Mouse (Mus musculus) spleen, adult 2 months (tissue): ENCODE measurements at regions not wholly inside any gene's neighbourhood (a gene's known extent, or its start where the extent isn't known, plus 50 kb on each side); places are given as distances from the start of the nearest gene placed in this dataset.

Source experiments
- DNase-seq, 2 experiments: peaks; one replicate each; pipeline versions ENCODE4 v3.0.0 to v3.0.0-alpha.2; 2012 to 2021; ENCODE audit warnings: low spot score in 2 of 2, low read depth in 1 of 2
- H3K27ac ChIP-seq: fragments of 200-500 bp; 2 replicates; pipeline ENCODE4 v1.5.1; 2012; ENCODE audit warnings: low read length, inconsistent platforms; ENCODE audit not compliant: insufficient read depth
- H3K27me3 ChIP-seq: fragments of 200-500 bp; 2 replicates; pipeline ENCODE4 v1.6.1; 2012; ENCODE audit warnings: mild to moderate bottlenecking, moderate library complexity, low read length, inconsistent platforms; ENCODE audit not compliant: control insufficient read depth, insufficient read depth
- H3K36me3 ChIP-seq: fragments of 200-500 bp; 2 replicates; pipeline ENCODE4 v1.6.1; 2012; ENCODE audit warnings: mild to moderate bottlenecking, low read length, inconsistent platforms; ENCODE audit not compliant: control insufficient read depth, insufficient read depth
- H3K4me1 ChIP-seq: fragments of 200-500 bp; 2 replicates; pipeline ENCODE4 v1.6.1; 2011; ENCODE audit warnings: inconsistent platforms; ENCODE audit not compliant: control insufficient read depth, insufficient read depth, insufficient read length
- H3K4me3 ChIP-seq: fragments of 200-500 bp; 2 replicates; pipeline ENCODE4 v1.5.1; 2011; ENCODE audit warnings: mild to moderate bottlenecking, inconsistent platforms; ENCODE audit not compliant: insufficient read depth, insufficient read length; ENCODE audit errors: extremely low read depth
- CTCF ChIP-seq: fragments of 200-500 bp; IDR thresholded peaks from 2 replicates; pipeline ENCODE4 v1.5.1; 2011; ENCODE audit warnings: mild to moderate bottlenecking, inconsistent platforms; ENCODE audit not compliant: insufficient read depth, insufficient read length, insufficient replicate concordance; ENCODE audit errors: extremely low read depth
- POLR2A ChIP-seq: fragments of 200-500 bp; IDR thresholded peaks from 2 replicates; pipeline ENCODE4 v1.6.1; 2011; ENCODE audit warnings: low read depth, low read length, inconsistent platforms
- WGBS: fragments of 180-500 bp; shearing (Covaris S2); methylation state at CpG from one replicate; pipeline ENCODE4 v1.1.7; 2018; 5-methylcytosine and 5-hydroxymethylcytosine counted together

DNA sequence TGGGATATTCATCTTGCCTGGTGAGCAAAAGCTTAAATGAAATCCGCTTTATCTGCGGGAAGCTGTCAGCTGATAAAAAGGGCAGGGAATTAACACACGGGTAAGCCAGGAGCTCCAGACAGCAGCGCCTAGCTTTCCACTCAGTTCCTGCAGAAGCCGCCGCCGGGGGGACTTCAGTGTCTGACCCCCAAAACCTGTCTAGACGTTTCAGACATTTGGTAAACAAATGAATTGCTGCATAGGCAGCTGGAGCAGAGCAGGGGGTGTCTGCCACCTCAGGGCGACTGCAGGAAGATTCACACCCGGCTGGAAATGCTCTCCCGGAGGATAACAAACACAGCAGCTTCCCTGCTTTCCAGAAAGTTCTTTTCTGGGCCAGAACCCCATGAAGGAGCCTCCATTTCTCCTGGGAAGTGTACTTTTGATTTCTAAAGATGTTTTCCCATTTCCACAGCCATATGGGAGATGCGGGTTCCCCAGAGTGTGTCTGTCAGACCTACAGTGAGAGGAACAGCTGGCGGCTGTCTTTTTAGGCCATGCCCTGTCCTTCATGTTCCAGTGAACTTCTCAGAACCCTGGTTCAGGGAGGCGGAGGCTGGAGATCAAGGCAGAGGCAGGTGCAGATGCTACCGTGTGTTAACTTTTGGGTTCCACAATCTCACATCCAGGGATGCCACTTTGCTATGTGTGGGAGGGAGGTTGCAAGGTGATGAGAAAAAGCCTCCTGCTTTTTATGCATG is 58.7 kb upstream of the Pmepa1 start:
- no peaks in the 10 kb centered on the region for H3K27me3 ChIP-seq
- TF ChIP-seq POLR2A (no peak), CTCF (no peak)
- no peaks in the 10 kb centered on the region for H3K36me3 ChIP-seq
- H3K4me1 ChIP-seq, result peaks cover 3% of the 10 kb centered on the region; the same call in 1 of the 2 replicates
- no peak overlapping the region for H3K4me3 ChIP-seq
- WGBS, result 77% methylated on average over 15 of the region's 15 CpGs
- no peak overlapping the region for H3K27ac ChIP-seq
- DNase-seq, result no peak

DNA sequence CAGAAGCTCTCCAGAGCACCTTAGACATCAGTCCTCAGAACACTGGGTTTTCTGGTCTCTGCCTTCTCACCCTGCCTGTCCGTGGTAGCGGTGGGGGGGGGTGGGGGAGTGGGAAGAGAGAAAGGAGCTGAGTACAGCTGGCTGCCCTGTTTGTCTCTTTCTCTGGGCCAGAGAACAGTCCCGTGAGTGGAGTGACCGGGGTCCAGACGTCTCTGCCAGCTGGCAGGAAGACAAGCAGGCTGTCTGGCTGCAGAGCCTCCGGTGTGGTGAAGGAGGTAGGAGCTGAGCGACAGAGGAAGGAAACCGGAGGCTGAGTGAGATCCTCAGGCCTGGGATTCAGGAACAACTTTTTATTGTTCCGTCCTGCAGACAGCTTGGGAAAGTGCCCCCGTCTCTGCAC is 59.5 kb upstream of the Pmepa1 start:
- WGBS, result 16% methylated on average over 10 of the region's 10 CpGs
- Histone ChIP-seq H3K4me3 (no peak overlapping the region), H3K36me3 (no peaks in the 10 kb centered on the region), H3K4me1 (peaks cover 3% of the 10 kb centered on the region; the same call in 1 of the 2 replicates), H3K27me3 (no peaks in the 10 kb centered on the region), H3K27ac (no peak overlapping the region)
- TF ChIP-seq POLR2A (no peak), CTCF (no peak)
- no peak for DNase-seq

DNA sequence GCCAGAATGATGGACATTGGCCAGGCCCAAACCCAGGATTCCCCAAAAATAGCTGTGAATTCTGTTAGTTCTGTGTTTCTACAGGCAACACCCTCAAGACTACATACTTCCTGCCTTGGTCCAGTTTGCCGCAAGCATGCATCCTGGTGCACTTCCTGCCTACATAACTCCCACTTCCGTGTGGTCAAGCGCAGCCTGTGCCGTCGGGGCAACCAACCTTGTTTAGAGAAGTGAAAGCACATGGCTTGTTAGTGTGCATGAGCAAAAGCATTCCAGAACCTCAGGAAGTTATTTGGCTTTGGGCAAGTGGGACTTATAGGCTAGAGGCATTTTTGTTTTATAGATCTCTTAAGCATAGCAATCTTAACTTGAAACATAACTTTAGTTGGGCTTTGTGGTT is 61.3 kb upstream of the Pmepa1 start:
- Histone ChIP-seq H3K4me3 (no peak overlapping the region), H3K27me3 (no peaks in the 10 kb centered on the region), H3K36me3 (no peaks in the 10 kb centered on the region), H3K27ac (no peak overlapping the region), H3K4me1 (peaks cover 3% of the 10 kb centered on the region; the same call in 1 of the 2 replicates)
- TF ChIP-seq POLR2A (no peak), CTCF (no peak)
- WGBS, result 12% methylated on average over 5 of the region's 5 CpGs
- DNase-seq, result peak; percentile 19 to 55

- no peak for TF ChIP-seq CTCF
- TF ChIP-seq POLR2A, result no peak
- H3K27ac ChIP-seq, result no peak overlapping the region
- no peak for DNase-seq
- peaks cover 3% of the 10 kb centered on the region; the same call in 1 of the 2 replicates for H3K4me1 ChIP-seq
- H3K36me3 ChIP-seq, result no peaks in the 10 kb centered on the region
- H3K27me3 ChIP-seq, result no peaks in the 10 kb centered on the region
- no peak overlapping the region for H3K4me3 ChIP-seq
- 82% methylated on average over 5 of the region's 5 CpGs for WGBS
These were observed 62.3 kb upstream of the Pmepa1 start for GRCm38 (mm10) chr2:173338671-173339070.

DNA sequence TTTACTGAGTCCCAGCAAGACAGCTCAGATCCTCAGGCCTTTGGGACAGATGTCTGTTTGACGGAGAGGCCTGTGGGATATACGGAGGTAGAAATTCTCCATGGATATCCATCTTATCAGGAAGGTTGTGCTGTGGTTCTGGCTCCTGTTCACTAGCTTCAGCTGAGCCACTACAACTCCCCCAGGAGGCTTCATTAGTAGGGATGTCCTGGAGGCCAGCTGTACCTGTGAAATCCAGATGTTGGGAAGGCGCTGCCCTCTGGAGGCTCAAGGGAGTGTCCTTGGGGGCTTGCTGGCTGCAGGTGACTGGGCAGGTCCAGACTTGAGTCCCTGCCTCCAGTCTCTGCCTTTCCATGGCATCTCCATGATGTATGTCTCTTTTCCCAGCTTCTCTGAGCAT is 62.9 kb upstream of the Pmepa1 start:
- DNase-seq, result no peak
- 92% methylated on average over 3 of the region's 3 CpGs for WGBS

GRCm38 (mm10) chr2:173340044-173340601 is 63.8 kb upstream of the Pmepa1 start:
- H3K4me3 ChIP-seq, result no peak overlapping the region
- H3K36me3 ChIP-seq, result no peaks in the 10 kb centered on the region
- 86% methylated on average over 26 of the region's 26 CpGs for WGBS
- no peaks in the 10 kb centered on the region for H3K27me3 ChIP-seq
- TF ChIP-seq CTCF (no peak), POLR2A (no peak)
- H3K4me1 ChIP-seq, result peaks cover 3% of the 10 kb centered on the region; the same call in 1 of the 2 replicates
- H3K27ac ChIP-seq, result no peak overlapping the region
- DNase-seq, result no peak

More for the DNA sequence above, 62.9 kb upstream of the Pmepa1 start:
- Histone ChIP-seq H3K4me3 (no peak overlapping the region), H3K27me3 (no peaks in the 10 kb centered on the region), H3K36me3 (no peaks in the 10 kb centered on the region), H3K27ac (no peak overlapping the region), H3K4me1 (peaks cover 3% of the 10 kb centered on the region; the same call in 1 of the 2 replicates)
- TF ChIP-seq POLR2A, result no peak
